Comparison of ENCODE assay signal across 26 mouse cellular contexts in genomic region chr4:115742658-115743057, GRCm38 (mm10). TPM values are rescaled to one million over a fixed set of nuclear protein-coding genes. Genes with fewer than 3 reads are reported as not detected.
DNase-seq lines count a peak whose midpoint lies in the region; ATAC-seq and TF ChIP-seq lines count a peak whose summit lies in the region.
"Had no signal": no experiment of that assay in that cellular context is flagged by ENCODE, and none has a peak within 500 bp of the region (broad histone marks: within the 10 kb centered on the region; RNA-seq: fewer than 3 reads in every experiment).

No protein-coding gene starts in this region.

- no peak overlapping the region for H3K4me3 ChIP-seq in left cerebral cortex, adult 2 months
- no peak overlapping the region for H3K4me3 ChIP-seq in midbrain, postnatal 0 days (ENCODE audit: low read depth, low read length)
- H3K4me3 ChIP-seq in midbrain, embryonic 14.5 days (replicated peaks; ENCODE audit: low read depth, low read length) = no peak overlapping the region
- H3K4me3 ChIP-seq: embryonic facial prominence, embryonic 13.5 days; forebrain, embryonic 10.5 days; heart, embryonic 13.5 days; hindbrain, embryonic 10.5 days; hindbrain, embryonic 15.5 days; liver, embryonic 15.5 days; lung, embryonic 15.5 days had no signal

- no peak overlapping the region for H3K27ac ChIP-seq in left cerebral cortex, adult 2 months
- H3K27ac ChIP-seq in midbrain, postnatal 0 days (ENCODE audit: low read depth, low read length) = no peak overlapping the region
- no peak overlapping the region for H3K27ac ChIP-seq in midbrain, embryonic 14.5 days (replicated peaks; ENCODE audit: low read depth, low read length)
- H3K27ac ChIP-seq: embryonic facial prominence, embryonic 13.5 days; forebrain, embryonic 10.5 days; heart, embryonic 13.5 days; hindbrain, embryonic 10.5 days; hindbrain, embryonic 15.5 days; liver, embryonic 15.5 days; lung, embryonic 15.5 days had no signal

- TF ChIP-seq CTCF in left cerebral cortex, adult 2 months (IDR thresholded peaks at IDR 0.05) = peak; percentile 40
- TF ChIP-seq CTCF in midbrain, postnatal 0 days (IDR thresholded peaks at IDR 0.05) = peak; percentile 34

- H3K36me3 ChIP-seq in midbrain, postnatal 0 days (ENCODE audit: insufficient read depth, low read length) = peaks cover 31% of the 10 kb centered on the region
- peaks cover 39% of the 10 kb centered on the region for H3K36me3 ChIP-seq in midbrain, embryonic 14.5 days (ENCODE audit: control insufficient read depth, insufficient read depth, low read length)

- H3K27me3 ChIP-seq in midbrain, postnatal 0 days (ENCODE audit: insufficient read depth, low read length) = no peaks in the 10 kb centered on the region
- no peaks in the 10 kb centered on the region for H3K27me3 ChIP-seq in midbrain, embryonic 14.5 days (ENCODE audit: control insufficient read depth, insufficient read depth, low read length)
- H3K27me3 ChIP-seq: embryonic facial prominence, embryonic 13.5 days; heart, embryonic 13.5 days; hindbrain, embryonic 15.5 days; liver, embryonic 15.5 days; lung, embryonic 15.5 days had no signal

- H3K9me3 ChIP-seq in midbrain, postnatal 0 days (ENCODE audit: low read length) = no peaks in the 10 kb centered on the region
- no peaks in the 10 kb centered on the region for H3K9me3 ChIP-seq in midbrain, embryonic 14.5 days (ENCODE audit: control insufficient read depth, low read length)
- H3K9me3 ChIP-seq: embryonic facial prominence, embryonic 13.5 days; forebrain, embryonic 10.5 days; heart, embryonic 13.5 days; hindbrain, embryonic 10.5 days; hindbrain, embryonic 15.5 days; liver, embryonic 15.5 days; lung, embryonic 15.5 days had no signal

- H3K4me1 ChIP-seq in midbrain, postnatal 0 days (ENCODE audit: insufficient read depth, low read length) = peaks cover 7% of the 10 kb centered on the region
- H3K4me1 ChIP-seq in midbrain, embryonic 14.5 days (ENCODE audit: control insufficient read depth, insufficient read depth, low read length) = peaks cover 12% of the 10 kb centered on the region

- H3K9ac ChIP-seq in midbrain, postnatal 0 days (replicated peaks; ENCODE audit: low read length, poor library complexity, severe bottlenecking) = no peak overlapping the region
- H3K9ac ChIP-seq in midbrain, embryonic 14.5 days (replicated peaks; ENCODE audit: low read length) = no peak overlapping the region
- H3K9ac ChIP-seq: embryonic facial prominence, embryonic 13.5 days; heart, embryonic 13.5 days; hindbrain, embryonic 15.5 days; liver, embryonic 15.5 days; lung, embryonic 15.5 days had no signal

- no peak for ATAC-seq in midbrain, postnatal 0 days (ENCODE audit: low FRiP score)
- no peak for ATAC-seq in midbrain, embryonic 14.5 days (ENCODE audit: low FRiP score, low TSS enrichment)
- ATAC-seq: forebrain, embryonic 16.5 days; inflammation-experienced regulatory T-cells, adult 6 months had no signal

- intact Hi-C loops in left cerebral cortex, adult 2 months (cut with DNase I) = no loop called here
- intact Hi-C loops in left cerebral cortex, postnatal 36 days (cut with DNase I) = no loop called here

- peak; percentile 45 for DNase-seq in heart, adult 11 months
- DNase-seq in heart, adult 8-10 months (ENCODE audit: low spot score) = no peak
- DNase-seq in left cerebral cortex, adult 2 months (ENCODE audit: extremely low spot score in 1 of 2, low spot score in 2 of 2) = no peak
- DNase-seq in left cerebral cortex, postnatal 36 days (ENCODE audit: low spot score in 2 of 2) = no peak
- no peak for DNase-seq in midbrain, postnatal 0 days (ENCODE audit: low spot score)
- DNase-seq in midbrain, embryonic 14.5 days = no peak
- DNase-seq in kidney, postnatal 25 days = no peak
- DNase-seq: cerebellum, adult 11-12 months; cerebellum, postnatal 10 days; gastrocnemius, postnatal 14 days; heart, adult 18-20 months; heart, postnatal 14 days; kidney, adult 9 months; kidney, postnatal 14 days; layer of hippocampus, postnatal 36 days had no signal

- no peak overlapping the region for H3K4me2 ChIP-seq in midbrain, postnatal 0 days (ENCODE audit: low read depth, low read length, poor library complexity, severe bottlenecking)
- H3K4me2 ChIP-seq in midbrain, embryonic 14.5 days (ENCODE audit: low read length) = no peak overlapping the region
- H3K4me2 ChIP-seq: embryonic facial prominence, embryonic 13.5 days; heart, embryonic 13.5 days; hindbrain, embryonic 15.5 days; liver, embryonic 15.5 days; lung, embryonic 15.5 days had no signal

RNA-seq across cellular contexts. Expression of gene Efcab14, which starts 5.1 kb away (rescaled TPM):
- total RNA-seq in heart, adult 8-10 months (2022) = 10 to 100 TPM; 39.9 to 43.2 (median 42.3) TPM
- 10 to 100 TPM; 50.7 to 52.5 TPM for total RNA-seq in left cerebral cortex, adult 2 months (2021)
- 10 to 100 TPM; 52.1 to 55.5 TPM for total RNA-seq in left cerebral cortex, postnatal 36 days (2021)
- total RNA-seq in midbrain, postnatal 0 days (2014; rRNA removed) = 16.7 and 17.2 TPM in 2 replicates
- 13.2 and 16.2 TPM in 2 replicates for polyA plus RNA-seq in midbrain, postnatal 0 days (2015; fragmentation: Nextera tagmentation; extraction: Ambion mirVana)
- 16.3 and 25.4 TPM in 2 replicates for polyA plus RNA-seq in midbrain, embryonic 14.5 days (2014; fragmentation: Nextera tagmentation; extraction: Ambion mirVana)

RNA-seq across cellular contexts. Expression of gene Tex38, which starts 38.2 kb away (rescaled TPM):
- total RNA-seq in heart, adult 8-10 months (2022) = 1 to 10 TPM in 3 of 4 experiments, under 1 TPM in 1; 0.47 to 2.5 (median 1.4) TPM
- under 1 TPM in 1 of 2 experiments, not detected in 1; 0.75 TPM for total RNA-seq in left cerebral cortex, adult 2 months (2021)
- total RNA-seq in left cerebral cortex, postnatal 36 days (2021) = 1 to 10 TPM in 1 of 2 experiments, under 1 TPM in 1; 0.88 to 1.1 TPM
- total RNA-seq in midbrain, postnatal 0 days (2014; rRNA removed) = 0.49 and 1.2 TPM in 2 replicates
- polyA plus RNA-seq in midbrain, postnatal 0 days (2015; fragmentation: Nextera tagmentation; extraction: Ambion mirVana) = 0.87 and 0.93 TPM in 2 replicates
- 0.28 and 0.37 TPM in 2 replicates for polyA plus RNA-seq in midbrain, embryonic 14.5 days (2014; fragmentation: Nextera tagmentation; extraction: Ambion mirVana)
- total RNA-seq: layer of hippocampus, postnatal 36 days; left cerebral cortex, postnatal 10 days; liver, adult 2 months had no signal
- polyA plus RNA-seq: liver, embryonic 15.5 days had no signal

RNA-seq across cellular contexts. Expression of gene Atpaf1, which starts 42.0 kb away (rescaled TPM):
- 100 to 1,000 TPM; 110 to 119 (median 113) TPM for total RNA-seq in heart, adult 8-10 months (2022)
- total RNA-seq in left cerebral cortex, adult 2 months (2021) = 10 to 100 TPM; 74.6 to 74.8 TPM
- total RNA-seq in left cerebral cortex, postnatal 36 days (2021) = 10 to 100 TPM; 64.5 to 68.2 TPM
- 25.9 and 40.0 TPM in 2 replicates for total RNA-seq in midbrain, postnatal 0 days (2014; rRNA removed)
- 37.8 and 38.7 TPM in 2 replicates for polyA plus RNA-seq in midbrain, postnatal 0 days (2015; fragmentation: Nextera tagmentation; extraction: Ambion mirVana)
- polyA plus RNA-seq in midbrain, embryonic 14.5 days (2014; fragmentation: Nextera tagmentation; extraction: Ambion mirVana) = 37.8 and 44.3 TPM in 2 replicates
